Mouse (Mus musculus) frontal cortex, postnatal 14 days (tissue): ENCODE measurements at regions not wholly inside any gene's neighbourhood (a gene's known extent, or its start where the extent isn't known, plus 50 kb on each side); places are given as distances from the start of the nearest gene placed in this dataset.

Experiments
- DNase-seq, 2 experiments: peaks; one replicate each; pipeline ENCODE4 v3.0.0; 2022; ENCODE audit warnings: low spot score in 2 of 2

GRCm38 (mm10) chr10:9166017-9166416 is 280.1 kb upstream of the Sash1 start:
- DNase-seq, result no peak

GRCm38 (mm10) chr10:9165598-9165997 is 279.7 kb upstream of the Sash1 start:
- no peak for DNase-seq

GRCm38 (mm10) chr10:9164333-9164732 is 278.5 kb upstream of the Sash1 start:
- DNase-seq, result no peak

GRCm38 (mm10) chr10:9161597-9161996 is 275.7 kb upstream of the Sash1 start:
- DNase-seq, result no peak

GRCm38 (mm10) chr10:9157299-9158215 is 271.7 kb upstream of the Sash1 start:
- no peak for DNase-seq

- DNase-seq, result no peak
Observed at GRCm38 (mm10) chr10:9136099-9136498, 250.2 kb upstream of the Sash1 start.

- DNase-seq, result no peak
Observed at GRCm38 (mm10) chr10:9134293-9135021, 248.6 kb upstream of the Sash1 start.

DNA sequence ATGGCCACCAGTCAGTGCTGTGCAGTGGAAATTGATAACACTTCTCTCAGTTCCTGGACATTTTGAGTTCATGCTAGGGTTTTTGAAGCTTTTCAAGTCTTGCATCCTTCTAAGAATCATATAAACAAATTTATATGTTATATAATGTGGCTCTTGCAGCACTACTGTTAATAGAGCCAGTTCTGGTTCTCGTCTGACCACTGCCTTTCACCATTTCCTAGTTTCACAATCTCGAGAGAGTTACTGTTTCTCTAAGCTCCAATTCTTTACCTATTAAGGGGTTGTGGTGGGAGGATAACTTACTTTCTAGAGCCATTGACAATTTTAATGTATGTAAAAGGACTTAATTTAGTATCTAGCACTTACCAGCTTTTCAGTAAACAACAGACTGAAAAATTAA is 244.2 kb upstream of the Sash1 start:
- no peak for DNase-seq

DNA sequence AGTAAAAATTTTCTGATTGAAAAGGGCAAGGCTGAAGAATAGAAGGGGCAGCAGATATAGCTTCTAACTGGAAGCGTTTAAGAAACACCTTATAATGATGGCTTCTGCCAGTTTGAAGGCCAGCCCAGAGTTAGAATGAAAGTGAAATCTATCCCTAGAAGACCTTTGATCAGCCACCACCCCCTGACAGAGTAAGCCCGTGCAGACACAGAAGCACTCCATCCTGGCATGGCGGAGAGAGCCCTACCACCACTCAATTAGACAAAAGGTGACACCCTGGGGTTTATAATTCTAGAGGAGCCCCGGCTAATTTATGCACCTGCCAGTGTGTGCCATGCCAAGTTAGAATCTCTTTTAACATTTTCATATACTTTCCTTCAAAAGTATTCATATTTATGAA is 233.4 kb upstream of the Sash1 start:
- no peak for DNase-seq

GRCm38 (mm10) chr10:9117648-9118551 is 232.0 kb upstream of the Sash1 start:
- no peak for DNase-seq

DNA sequence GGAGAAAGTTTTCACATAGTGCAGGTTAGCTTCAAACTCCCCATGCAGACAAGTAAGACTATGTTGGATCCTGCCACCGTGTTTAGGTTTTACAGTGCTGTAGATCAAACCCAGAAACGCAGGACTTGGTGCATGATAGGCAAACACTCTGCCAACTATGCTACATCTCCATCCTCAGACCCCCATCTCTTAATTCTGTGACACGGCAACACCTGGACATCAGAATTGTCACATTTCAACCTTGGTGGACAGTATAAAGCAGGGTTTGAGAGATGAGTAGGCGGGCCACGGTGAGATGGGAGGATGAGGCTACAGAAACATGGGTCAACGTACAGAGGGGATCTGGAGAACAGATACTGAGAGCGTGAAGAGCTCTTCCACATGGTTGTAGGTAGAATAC is 231.3 kb upstream of the Sash1 start:
- DNase-seq, result no peak

- no peak for DNase-seq
Observed at GRCm38 (mm10) chr10:9113706-9114105, 227.8 kb upstream of the Sash1 start.

- no peak for DNase-seq
Observed at GRCm38 (mm10) chr10:9111051-9111450, 225.2 kb upstream of the Sash1 start.

DNA sequence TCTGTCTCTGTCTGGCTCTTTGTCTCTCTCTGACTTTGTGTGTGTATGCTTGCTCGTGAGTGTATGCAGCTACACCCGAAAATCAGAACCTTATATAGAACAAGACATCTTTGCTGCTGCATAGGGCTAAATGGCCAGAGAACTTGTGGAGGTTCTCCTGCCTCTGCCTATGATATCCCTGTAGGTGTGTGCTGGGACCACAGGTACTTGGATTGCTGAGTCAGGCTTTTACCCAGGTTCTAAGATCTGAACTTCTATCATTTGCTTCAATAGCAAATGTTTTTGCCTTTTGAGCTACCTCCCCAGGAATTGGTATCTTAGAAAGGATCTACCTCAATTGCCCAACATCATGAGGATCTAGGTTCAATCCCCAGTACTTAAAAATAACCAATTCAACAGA is 210.3 kb upstream of the Sash1 start:
- no peak for DNase-seq

GRCm38 (mm10) chr10:9095163-9095562 is 209.3 kb upstream of the Sash1 start:
- no peak for DNase-seq

DNA sequence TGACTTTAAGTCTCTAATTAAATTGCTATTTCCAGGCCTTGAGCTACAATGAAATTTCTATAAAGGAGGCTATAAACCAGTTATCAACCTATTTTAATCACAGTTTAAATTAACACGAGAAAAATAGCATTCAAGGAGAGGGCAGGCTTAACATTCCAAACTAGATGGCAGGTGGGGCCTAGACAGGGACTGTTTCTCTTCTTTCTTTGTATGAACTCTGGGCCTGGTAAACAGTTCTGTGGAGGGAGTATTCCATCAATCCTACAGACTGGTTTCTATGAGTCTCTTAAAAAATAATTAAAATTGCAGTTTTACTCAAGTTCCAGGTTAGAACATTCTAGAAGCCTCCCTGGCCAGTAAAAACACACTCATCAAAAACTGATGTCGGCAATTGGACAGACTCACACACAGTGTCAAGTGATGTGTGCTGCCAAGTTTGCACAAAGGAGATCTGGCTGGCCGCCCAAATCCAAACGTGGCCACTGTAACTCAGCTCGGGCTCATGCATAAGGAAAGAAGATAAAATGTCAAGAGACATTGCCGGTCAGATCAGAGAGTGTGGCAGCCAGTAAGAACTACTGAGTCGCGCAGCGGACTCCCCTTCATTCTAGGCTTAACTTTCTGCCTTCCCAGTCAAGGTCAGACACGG is 206.5 kb upstream of the Sash1 start:
- DNase-seq, result peak in 1 of 2 experiments; percentile 13

GRCm38 (mm10) chr10:9090961-9091360 is 205.1 kb upstream of the Sash1 start:
- DNase-seq, result no peak

- DNase-seq, result no peak
Observed at GRCm38 (mm10) chr10:9087871-9088270, 202.0 kb upstream of the Sash1 start.

DNA sequence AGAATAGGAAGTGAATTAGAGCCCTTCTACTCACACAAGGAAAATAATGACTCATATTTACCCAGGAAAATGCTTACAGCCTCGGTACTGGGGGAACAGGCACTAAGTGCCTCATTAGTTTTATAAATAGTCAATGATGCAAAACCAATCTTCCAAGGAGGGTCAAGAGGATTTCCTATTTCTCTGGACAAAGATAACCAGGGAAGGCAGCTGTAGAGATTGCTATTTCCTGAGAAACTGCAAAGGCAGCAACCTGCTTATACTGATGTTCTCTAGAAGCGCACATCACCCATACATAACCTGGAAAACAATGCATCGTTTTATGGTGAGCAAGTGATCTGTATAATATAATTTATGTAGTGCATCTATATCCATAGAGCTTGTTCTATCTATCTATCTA is 201.3 kb upstream of the Sash1 start:
- DNase-seq, result no peak

GRCm38 (mm10) chr10:9086666-9087065 is 200.8 kb upstream of the Sash1 start:
- DNase-seq, result no peak

- DNase-seq, result no peak
Observed at GRCm38 (mm10) chr10:9085441-9085840, 199.6 kb upstream of the Sash1 start.
